Mouse (Mus musculus) embryo, embryonic 9.5 days (tissue): ENCODE results near the gene Grap2.

ENCODE experiments used
- DNase-seq: peaks from one replicate; pipeline ENCODE4 v3.0.0-alpha.2; 2017; ENCODE audit errors: extremely low spot score

Gene Grap2

GRCm38 (mm10) chr15:80636757-80637372 is 64.5 kb downstream of the Grap2 start:
- no peak for DNase-seq

- no peak for DNase-seq
These were observed 66.8 kb downstream of the Grap2 start for GRCm38 (mm10) chr15:80639071-80639702.

DNA sequence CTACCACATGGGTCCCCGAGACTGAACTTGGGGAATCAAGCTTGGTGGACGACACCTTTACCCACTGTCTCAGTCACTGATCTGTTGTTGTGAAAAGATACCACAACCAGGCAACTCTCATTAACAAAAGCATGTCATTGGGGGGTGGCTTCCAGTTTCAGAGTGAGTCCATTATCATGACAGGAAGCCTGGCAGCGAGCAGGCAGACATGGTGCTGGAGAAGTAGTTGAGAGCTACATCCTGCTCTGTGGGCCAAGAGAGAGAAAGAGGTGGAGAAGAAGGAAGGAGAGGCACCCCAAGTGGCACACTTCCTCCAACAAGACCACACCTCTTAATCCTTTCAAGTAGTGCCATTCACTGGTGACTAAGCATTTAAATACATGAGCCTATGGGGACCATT is 67.5 kb downstream of the Grap2 start:
- DNase-seq = no peak

GRCm38 (mm10) chr15:80641702-80642435 is 69.5 kb downstream of the Grap2 start:
- DNase-seq = no peak

GRCm38 (mm10) chr15:80645006-80645797 is 72.8 kb downstream of the Grap2 start:
- DNase-seq = no peak

DNA sequence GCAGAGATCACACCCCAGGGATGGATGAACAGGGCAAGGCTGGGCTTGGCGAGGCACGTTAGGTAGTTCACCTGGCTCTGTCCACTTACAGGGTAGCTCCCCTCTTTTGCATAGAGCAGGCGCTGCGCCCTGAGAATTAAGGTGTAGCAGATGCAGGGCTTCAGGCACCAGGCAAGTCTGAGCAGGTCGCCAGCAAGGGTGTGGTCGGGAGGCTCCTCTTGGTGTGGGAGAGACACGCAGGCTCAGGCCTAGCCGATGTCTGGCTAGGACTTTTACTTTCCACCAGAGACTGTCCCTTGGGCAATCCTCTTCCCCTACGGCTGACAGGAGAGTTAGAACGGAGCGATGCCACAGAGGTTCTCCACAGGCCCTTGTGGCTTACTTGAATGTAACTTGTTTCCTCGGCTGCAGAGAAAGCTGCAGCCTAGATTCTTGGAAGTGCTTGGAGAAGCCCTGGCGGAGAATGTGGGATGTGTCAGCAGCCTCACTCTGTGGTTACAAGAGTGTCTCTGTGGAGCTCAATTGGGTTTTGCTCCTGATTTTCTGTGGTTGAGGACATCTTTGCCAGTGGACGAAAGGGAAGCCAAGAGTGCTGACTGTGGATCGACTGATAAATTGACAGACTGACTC is 76.7 kb downstream of the Grap2 start:
- no peak for DNase-seq

DNA sequence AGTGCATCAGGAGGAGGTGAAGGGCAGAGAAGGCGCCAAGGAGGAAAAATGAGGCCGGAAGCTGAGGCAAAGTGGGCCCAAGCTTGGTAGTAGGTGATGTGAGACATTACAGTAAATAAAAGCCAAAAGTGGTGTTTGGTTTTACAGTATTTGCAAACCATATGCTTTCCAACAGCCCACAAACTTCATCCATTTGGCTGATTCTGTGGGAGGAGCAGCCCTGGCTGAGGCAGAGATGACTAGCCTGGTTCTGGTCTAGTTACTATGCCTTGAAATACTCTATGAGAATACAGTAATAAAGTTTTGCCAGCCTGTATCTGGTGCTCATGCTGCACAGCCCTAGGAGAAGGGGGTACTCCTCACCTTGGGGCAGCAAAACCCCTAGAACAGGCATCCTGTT is 78.0 kb downstream of the Grap2 start:
- DNase-seq = no peak

DNA sequence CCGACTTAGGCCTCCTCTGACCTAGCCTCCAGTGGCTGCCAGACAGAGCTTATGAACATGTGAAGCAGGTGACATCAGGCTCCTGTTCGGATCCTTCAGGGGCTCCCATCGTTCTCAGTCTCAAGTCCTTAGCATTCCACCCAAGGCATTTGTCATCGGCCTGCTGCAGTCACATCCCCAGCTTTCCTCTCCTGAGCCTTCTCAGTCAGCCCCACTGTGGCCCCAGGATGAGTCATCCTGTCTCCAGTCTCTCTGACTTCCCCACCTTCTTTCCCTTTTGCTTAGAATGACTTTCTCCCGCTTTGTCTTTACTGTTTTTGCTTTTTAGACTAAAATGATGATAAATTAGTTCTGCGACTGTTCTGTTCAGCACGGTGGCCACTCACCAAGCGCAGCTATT is 81.5 kb downstream of the Grap2 start:
- DNase-seq = no peak

DNA sequence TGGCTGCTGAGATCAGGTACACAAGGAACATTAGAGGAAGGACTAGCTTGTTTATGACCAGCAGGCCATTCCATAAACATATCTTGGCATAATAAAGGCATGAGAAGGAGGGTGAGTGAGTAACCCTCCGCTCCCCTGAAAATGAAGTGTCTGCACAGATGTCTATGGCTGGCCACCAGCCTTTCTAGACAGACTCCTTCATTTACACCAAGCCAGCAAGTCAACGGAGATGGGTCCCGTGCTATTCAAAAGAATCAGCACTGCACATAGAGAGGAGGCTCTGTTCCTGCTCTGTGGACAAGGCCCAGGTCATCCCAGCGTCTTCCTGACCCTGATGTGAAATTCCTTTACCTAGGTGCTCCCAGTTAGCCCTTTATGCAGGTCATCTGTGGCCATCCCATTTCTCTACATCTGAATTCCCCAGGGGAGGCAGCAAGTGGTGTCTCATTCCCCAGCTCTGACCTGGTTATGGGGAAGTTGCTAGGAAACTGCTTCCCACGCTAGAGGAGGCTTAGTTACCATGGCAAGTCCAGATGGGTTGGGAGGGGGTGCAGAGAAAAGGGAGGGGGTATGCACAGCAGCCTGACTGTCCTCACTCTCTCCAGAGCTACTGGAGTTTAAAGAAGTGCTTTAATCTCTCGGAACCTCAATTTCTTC is 86.5 kb downstream of the Grap2 start:
- DNase-seq = no peak

- no peak for DNase-seq
These were observed 88.6 kb downstream of the Grap2 start for GRCm38 (mm10) chr15:80660963-80661362.

DNA sequence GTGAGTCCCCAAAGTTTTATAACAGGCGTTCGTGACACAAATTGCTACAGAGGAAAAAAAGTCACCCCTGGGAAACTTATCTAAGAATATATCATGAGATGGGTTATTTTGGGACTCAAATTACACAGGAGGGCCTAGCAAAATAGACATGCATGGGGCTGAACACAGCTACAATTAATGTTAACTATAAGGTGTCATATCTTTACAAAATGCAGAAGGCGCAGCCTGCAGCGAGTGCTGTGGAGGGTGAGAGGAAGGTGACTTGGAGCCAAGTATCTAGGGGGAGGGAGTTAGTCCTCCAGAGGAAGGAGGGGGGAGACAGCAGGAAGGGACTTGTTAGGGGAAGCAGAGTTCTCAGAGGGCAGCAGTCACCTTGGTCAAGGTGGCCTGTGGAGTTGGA is 92.0 kb downstream of the Grap2 start:
- no peak for DNase-seq

- DNase-seq = peak; percentile 50
These were observed 99.2 kb downstream of the Grap2 start, which contains the start of gene Fam83f for GRCm38 (mm10) chr15:80671295-80672252. TSS of gene Fam83f (plus strand) at chr15:80671847.

DNA sequence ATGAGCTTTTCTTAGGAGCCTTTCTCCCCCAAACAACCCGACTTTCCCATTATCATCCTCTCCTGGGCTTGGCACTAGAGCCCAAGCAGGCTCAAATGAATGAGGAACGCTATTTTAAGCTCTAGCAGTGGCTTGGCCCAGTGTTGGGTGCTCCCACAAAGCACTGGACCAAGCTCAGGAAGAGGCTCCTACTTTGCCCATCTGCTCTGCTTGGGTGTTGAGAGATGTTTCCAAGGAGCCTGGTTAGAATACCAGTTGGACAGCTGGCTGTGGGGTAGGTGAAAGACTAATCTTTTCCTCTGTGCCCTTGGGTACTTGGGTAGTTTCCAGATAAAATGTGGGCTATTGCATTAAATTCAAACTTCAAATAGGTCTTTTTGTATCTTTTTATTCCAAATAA is 100.4 kb downstream of the Grap2 start:
- no peak for DNase-seq

DNA sequence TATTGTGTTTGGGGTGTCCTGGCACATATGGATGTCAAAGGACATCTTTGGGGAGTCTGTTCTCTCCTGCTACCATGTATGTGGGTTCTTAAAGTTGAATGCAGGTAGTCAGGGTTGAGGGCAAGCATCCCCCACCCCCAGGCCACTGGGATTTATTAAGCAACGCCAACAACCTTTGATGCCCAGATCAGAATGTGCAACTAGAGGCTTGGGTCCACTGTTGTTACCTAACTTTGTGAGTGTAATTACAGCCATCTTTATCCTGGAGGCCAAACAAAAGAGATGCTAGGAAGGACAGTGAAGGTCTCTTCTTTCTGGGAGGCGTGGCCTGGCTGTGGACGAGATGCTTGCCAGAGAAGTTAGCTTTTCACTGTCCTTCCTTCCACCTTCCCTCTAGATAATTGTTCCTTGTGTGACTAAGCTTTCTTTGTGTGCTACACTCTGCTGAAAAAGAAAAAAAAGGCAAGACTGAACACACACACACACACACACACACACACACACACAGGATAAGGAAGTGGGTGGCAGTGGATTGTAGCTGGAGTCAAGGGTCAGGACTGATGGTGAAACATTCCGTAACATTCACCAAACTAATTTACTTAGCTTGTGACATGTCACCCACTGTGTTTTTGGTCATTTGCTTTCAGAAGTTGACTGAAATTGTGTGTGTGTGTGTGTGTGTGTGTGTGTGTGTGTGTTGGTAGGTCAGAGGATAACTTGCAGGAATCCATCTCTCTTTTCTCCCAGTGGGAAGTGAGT is 101.1 kb downstream of the Grap2 start:
- no peak for DNase-seq

DNA sequence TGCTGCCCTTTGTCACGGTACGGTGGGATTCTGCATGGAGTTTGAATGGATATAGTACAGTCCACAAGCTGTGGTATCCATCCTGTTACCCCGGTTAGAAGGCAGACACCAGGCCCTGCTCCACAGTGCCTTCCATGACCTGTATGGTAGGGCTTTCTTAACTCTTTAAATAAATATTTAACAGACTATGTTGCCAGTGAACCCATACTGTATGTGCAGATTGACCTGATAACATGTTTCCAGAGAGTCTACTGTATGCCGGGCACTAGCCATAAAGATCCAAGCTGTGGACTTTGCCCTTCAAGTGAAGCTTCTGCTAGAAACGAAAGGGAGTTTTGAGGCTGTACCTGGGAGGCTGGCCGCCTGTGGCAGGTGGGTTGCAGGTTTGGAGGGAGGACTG is 102.3 kb downstream of the Grap2 start:
- no peak for DNase-seq

- DNase-seq = no peak
These were observed 107.3 kb downstream of the Grap2 start for GRCm38 (mm10) chr15:80679515-80680215.

GRCm38 (mm10) chr15:80680347-80681030 is 108.1 kb downstream of the Grap2 start:
- DNase-seq = no peak

DNA sequence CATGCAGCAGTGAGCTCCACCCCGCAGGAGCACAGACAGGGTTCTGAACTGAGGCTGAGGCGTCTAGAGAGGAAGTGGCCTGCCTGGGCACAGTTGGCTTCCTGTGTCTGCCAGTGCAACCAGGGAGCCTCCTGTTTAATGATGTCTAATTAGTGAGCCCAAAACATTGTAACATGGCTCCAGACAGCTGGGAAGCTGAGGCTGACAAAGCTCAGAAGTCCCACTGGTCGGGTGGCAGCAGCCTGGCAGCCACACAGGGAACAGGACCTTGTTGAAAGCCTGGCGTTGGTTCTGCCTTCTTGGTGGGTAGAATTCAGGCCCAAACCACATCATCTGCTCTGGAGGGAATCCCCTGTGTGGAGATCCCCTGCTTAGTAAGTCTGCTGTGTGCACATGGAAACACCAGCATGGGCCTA is 109.1 kb downstream of the Grap2 start:
- DNase-seq = no peak
